Mouse (Mus musculus) colon, adult 2 months (tissue): ENCODE measurements around the gene 4933427I04Rik. TPM values are rescaled to one million over a fixed set of nuclear protein-coding genes. Genes with fewer than 3 reads are reported as not detected.

Experiments
- polyA plus RNA-seq: library from polyadenylated mRNA; depleted of rRNA; stranded (reverse); fragments of >200 nt; gene quantifications from 2 replicates; pipeline ENCODE4 v1.2.3, GENCODE M21; 2012; rRNA removed

Gene 4933427I04Rik
- not detected in 2 replicates for polyA plus RNA-seq

DNA sequence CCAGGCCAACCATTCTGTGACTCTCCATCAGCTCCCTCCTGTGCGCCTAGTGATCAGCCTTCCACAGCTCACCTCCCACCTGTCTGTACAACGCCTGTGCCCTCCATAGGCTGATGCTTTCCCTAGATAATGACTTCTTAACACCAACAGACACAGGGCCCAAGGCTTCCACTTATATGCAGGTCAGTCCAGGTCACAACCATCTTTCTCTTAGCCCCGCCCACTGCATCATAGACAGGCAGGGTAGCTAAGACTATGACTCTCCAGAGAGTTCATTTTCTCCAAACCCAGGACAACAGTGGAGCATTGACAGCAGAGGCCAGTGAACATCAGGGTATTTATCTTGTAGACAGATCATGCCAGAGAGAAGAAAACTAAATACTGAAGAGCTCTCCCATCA, at the start of gene 4933427I04Rik:
Gene 4933427I04Rik, plus strand, starts transcription at position 301 of the 400 bp plus-strand sequence.

GRCm38 (mm10) chr4:123904333-123905125, 45.0 kb downstream of the 4933427I04Rik start, which contains the start of gene Mycbp:
Gene Mycbp, plus strand, starts transcription at chr4:123904832.

Other genes with a start within 250 kb of the 4933427I04Rik start
- gene Macf1, start 175.3 kb upstream of the 4933427I04Rik start, polyA plus RNA-seq = 48.5 and 53.1 TPM in 2 replicates
- 34.4 and 64.0 TPM in 2 replicates for gene Ndufs5, start 141.5 kb upstream of the 4933427I04Rik start, polyA plus RNA-seq
- 36.5 and 37.8 TPM in 2 replicates for gene Akirin1, start 109.3 kb upstream of the 4933427I04Rik start, polyA plus RNA-seq
- gene Rhbdl2, start 71.8 kb upstream of the 4933427I04Rik start, polyA plus RNA-seq = 23.9 and 35.7 TPM in 2 replicates
- gene Mycbp, start 45.2 kb downstream of the 4933427I04Rik start, polyA plus RNA-seq = 8.8 and 12.7 TPM in 2 replicates
- gene Rragc, start 57.8 kb downstream of the 4933427I04Rik start, polyA plus RNA-seq = 31.2 and 36.9 TPM in 2 replicates
- gene 4930535I16Rik, start 58.3 kb downstream of the 4933427I04Rik start, polyA plus RNA-seq = 0.29 TPM in 1 of 2 replicates, not detected in the other